Mouse (Mus musculus): ENCODE measurements around the gene Sqstm1.

DNA sequence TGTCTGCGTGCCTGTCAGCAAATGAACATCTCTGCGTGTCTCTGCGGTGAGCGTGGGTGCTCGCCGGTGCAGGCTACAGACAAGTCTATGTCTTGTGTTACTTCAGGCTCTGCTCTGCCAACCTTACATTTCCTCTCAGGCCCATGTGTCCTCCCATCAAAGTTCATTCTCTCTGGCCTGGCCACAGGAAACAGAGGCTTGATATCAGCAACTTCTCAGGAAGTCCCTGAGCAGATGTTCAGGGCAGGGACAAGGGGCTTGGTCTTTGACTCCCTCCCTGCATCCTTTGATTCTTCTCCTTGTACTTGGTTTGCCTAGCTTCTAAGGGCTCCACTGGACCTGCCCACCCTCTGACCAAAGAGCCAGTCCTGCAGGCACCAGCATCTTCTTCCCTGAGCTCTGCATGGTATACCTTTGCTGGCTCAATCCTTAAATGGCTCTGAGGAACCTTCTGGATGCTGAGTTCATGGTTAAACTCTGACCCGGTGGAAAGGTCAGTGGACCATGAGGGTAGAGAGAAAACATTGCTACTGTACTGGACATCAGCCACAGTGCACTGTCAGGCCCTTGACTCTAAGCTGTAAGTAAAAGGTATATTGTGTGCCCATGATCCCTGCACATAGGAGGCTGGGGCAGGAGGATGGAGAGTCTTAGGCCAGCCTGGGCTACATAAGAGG, 29.7 kb upstream of the Sqstm1 start:
- TF ChIP-seq GATA1 (IDR thresholded peaks at IDR 0.05; ENCODE audit: low read length) (no peak), TAL1 (IDR thresholded peaks at IDR 0.05; ENCODE audit: low read length) (no peak)
